24 mouse cellular contexts compared by ENCODE assay signal in the genomic region with DNA sequence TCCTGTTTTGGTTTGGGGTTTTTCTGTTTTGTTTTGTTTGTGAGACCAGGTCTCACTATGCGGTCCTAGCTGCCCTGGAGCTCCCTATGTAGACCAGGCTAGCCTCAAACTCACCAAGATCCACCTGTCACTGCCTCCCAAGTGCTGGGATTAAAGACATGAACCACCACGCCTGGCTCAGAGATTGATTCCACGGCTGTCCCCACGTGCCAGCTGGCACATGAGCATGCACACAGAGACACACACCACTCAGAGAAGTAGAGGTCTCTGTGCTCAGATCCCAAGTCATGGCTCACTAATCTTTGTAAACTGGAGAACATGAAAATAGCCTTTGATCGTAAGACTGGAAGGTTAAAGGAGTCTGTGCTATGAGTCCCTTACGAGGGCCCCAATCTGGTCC. TPM values are rescaled to one million over a fixed set of nuclear protein-coding genes. Genes with fewer than 3 reads are reported as not detected.
DNase-seq lines count a peak whose midpoint lies in the region; ATAC-seq lines count a peak whose summit lies in the region.
"Had no signal": no experiment of that assay in that cellular context is flagged by ENCODE, and none has a peak within 500 bp of the region (broad histone marks: within the 10 kb centered on the region; RNA-seq: fewer than 3 reads in every experiment).

No protein-coding gene starts in this region.

- ATAC-seq in heart, embryonic 11.5 days (replicated peaks; ENCODE audit: insufficient number of reproducible peaks, low FRiP score, low TSS enrichment): no peak
- ATAC-seq in heart, embryonic 13.5 days (ENCODE audit: extremely low read depth, insufficient number of reproducible peaks, low FRiP score, low TSS enrichment): no peak
- ATAC-seq: activated CD4-positive, CD25-positive, alpha-beta regulatory T cell, adult 4 months; CD4-positive, CD25-positive, alpha-beta regulatory T cell, adult 4 months; forebrain, embryonic 13.5 days; forebrain, embryonic 15.5 days; forebrain, postnatal 0 days; Patski had no signal

- H3K4me1 ChIP-seq in heart, embryonic 11.5 days (ENCODE audit: control insufficient read depth, insufficient read depth, low read length): peaks cover 42% of the 10 kb centered on the region
- peaks cover 47% of the 10 kb centered on the region for H3K4me1 ChIP-seq in heart, embryonic 13.5 days
- H3K4me1 ChIP-seq: forebrain, embryonic 15.5 days had no signal

- peak; percentile 2 for DNase-seq in adrenal gland, postnatal 14 days
- DNase-seq in adrenal gland, postnatal 36 days: no peak
- peak; percentile 89 for DNase-seq in heart, adult 11 months
- DNase-seq in heart, adult 9 months (ENCODE audit: low spot score in 2 of 2): no peak
- DNase-seq: adrenal gland, adult 8-10 months; adrenal gland, postnatal 25 days; B cell, adult 2 months; cerebellum, adult 11-12 months; cerebellum, adult 2 months; cerebellum, adult 9-10 months; cerebellum, postnatal 10 days; cerebellum, postnatal 25 days; forebrain, postnatal 0 days had no signal

- H3K9me3 ChIP-seq in heart, embryonic 11.5 days (replicated peaks; ENCODE audit: control insufficient read depth, low read length): no peaks in the 10 kb centered on the region
- H3K9me3 ChIP-seq in heart, embryonic 13.5 days: no peaks in the 10 kb centered on the region
- H3K9me3 ChIP-seq: embryonic facial prominence, embryonic 10.5 days; embryonic facial prominence, embryonic 12.5 days; forebrain, embryonic 13.5 days; forebrain, embryonic 15.5 days; G1E had no signal

- no peak overlapping the region for H3K4me3 ChIP-seq in heart, embryonic 11.5 days (ENCODE audit: low read depth, low read length)
- H3K4me3 ChIP-seq in heart, embryonic 13.5 days: no peak overlapping the region
- H3K4me3 ChIP-seq: embryonic facial prominence, embryonic 10.5 days; embryonic facial prominence, embryonic 12.5 days; forebrain, embryonic 13.5 days; forebrain, embryonic 15.5 days had no signal

- no peaks in the 10 kb centered on the region for H3K27me3 ChIP-seq in heart, embryonic 11.5 days (ENCODE audit: control insufficient read depth, insufficient read depth, low read length)
- no peaks in the 10 kb centered on the region for H3K27me3 ChIP-seq in heart, embryonic 13.5 days (replicated peaks)
- H3K27me3 ChIP-seq: embryonic facial prominence, embryonic 12.5 days; forebrain, embryonic 13.5 days; forebrain, embryonic 15.5 days; Patski had no signal

- no peak overlapping the region for H3K9ac ChIP-seq in heart, embryonic 11.5 days (ENCODE audit: low read depth, low read length)
- no peak overlapping the region for H3K9ac ChIP-seq in heart, embryonic 13.5 days
- H3K9ac ChIP-seq: embryonic facial prominence, embryonic 12.5 days; forebrain, embryonic 13.5 days; forebrain, embryonic 15.5 days; forebrain, postnatal 0 days had no signal

- no peaks in the 10 kb centered on the region for H3K36me3 ChIP-seq in heart, embryonic 11.5 days (ENCODE audit: control insufficient read depth, insufficient read depth, low read length)
- no peaks in the 10 kb centered on the region for H3K36me3 ChIP-seq in heart, embryonic 13.5 days
- H3K36me3 ChIP-seq: embryonic facial prominence, embryonic 10.5 days; embryonic facial prominence, embryonic 12.5 days; forebrain, embryonic 15.5 days; G1E had no signal

- no peak overlapping the region for H3K4me2 ChIP-seq in heart, embryonic 11.5 days
- H3K4me2 ChIP-seq in heart, embryonic 13.5 days: no peak overlapping the region
- H3K4me2 ChIP-seq: embryonic facial prominence, embryonic 12.5 days; forebrain, embryonic 13.5 days; forebrain, embryonic 15.5 days had no signal

- no peak overlapping the region for H3K27ac ChIP-seq in heart, embryonic 11.5 days (ENCODE audit: low read depth, low read length)
- H3K27ac ChIP-seq in heart, embryonic 13.5 days (replicated peaks): 0 out of 2 replicates have a peak overlapping the region, but pooled peaks have one; percentile 85
- H3K27ac ChIP-seq: embryonic facial prominence, embryonic 10.5 days; embryonic facial prominence, embryonic 12.5 days; forebrain, embryonic 13.5 days; forebrain, embryonic 15.5 days had no signal

- 92% methylated on average over 6 of the region's 6 CpGs for WGBS in heart, embryonic 11.5 days (ENCODE audit: insufficient replicate concordance)
- 83% methylated on average over 6 of the region's 6 CpGs for WGBS in heart, embryonic 13.5 days

RNA-seq across cellular contexts. Expression of a gene that starts 7.5 kb away (rescaled TPM):
- 4.1 and 5.4 TPM in 2 replicates for total RNA-seq in adrenal gland, postnatal 14 days (2021)
- total RNA-seq in adrenal gland, postnatal 36 days (2021): 1 to 10 TPM; 1.7 to 2.4 TPM
- polyA plus RNA-seq in heart, embryonic 11.5 days (2014; fragmentation: Nextera tagmentation; extraction: Ambion mirVana): 107 and 123 TPM in 2 replicates
- polyA plus RNA-seq in heart, embryonic 13.5 days (2015; fragmentation: Nextera tagmentation; extraction: Ambion mirVana): 145 and 160 TPM in 2 replicates
- polyA plus RNA-seq: activated CD4-positive, CD25-positive, alpha-beta regulatory T cell, adult 4 months; G1E had no signal

RNA-seq across cellular contexts. Expression of a gene that starts 16.3 kb away (rescaled TPM):
- total RNA-seq in adrenal gland, postnatal 14 days (2021): 1.7 and 2.8 TPM in 2 replicates
- total RNA-seq in adrenal gland, postnatal 36 days (2021): 1 to 10 TPM in 1 of 2 experiments, under 1 TPM in 1; 0.79 to 5.3 TPM
- not detected in 2 replicates for polyA plus RNA-seq in heart, embryonic 11.5 days (2014; fragmentation: Nextera tagmentation; extraction: Ambion mirVana)
- not detected in 2 replicates for polyA plus RNA-seq in heart, embryonic 13.5 days (2015; fragmentation: Nextera tagmentation; extraction: Ambion mirVana)
- total RNA-seq: forebrain, postnatal 0 days had no signal
- polyA plus RNA-seq: activated CD4-positive, CD25-positive, alpha-beta regulatory T cell, adult 4 months; CD4-positive, CD25-positive, alpha-beta regulatory T cell, adult 4 months; forebrain, embryonic 11.5 days; forebrain, embryonic 13.5 days; forebrain, embryonic 15.5 days; forebrain, postnatal 0 days; G1E had no signal

RNA-seq across cellular contexts. Expression of a gene that starts 22.1 kb away (rescaled TPM):
- total RNA-seq in adrenal gland, postnatal 14 days (2021): 85.6 and 101 TPM in 2 replicates
- 100 to 1,000 TPM in 1 of 2 experiments, 10 to 100 TPM in 1; 86.3 to 101 TPM for total RNA-seq in adrenal gland, postnatal 36 days (2021)
- polyA plus RNA-seq in heart, embryonic 11.5 days (2014; fragmentation: Nextera tagmentation; extraction: Ambion mirVana): 93.8 and 101 TPM in 2 replicates
- 82.3 and 88.2 TPM in 2 replicates for polyA plus RNA-seq in heart, embryonic 13.5 days (2015; fragmentation: Nextera tagmentation; extraction: Ambion mirVana)

RNA-seq across cellular contexts. Expression of a gene that starts 56.8 kb away (rescaled TPM):
- total RNA-seq in adrenal gland, postnatal 14 days (2021): not detected in 2 replicates
- total RNA-seq in adrenal gland, postnatal 36 days (2021): under 1 TPM; 0.26 to 0.40 TPM
- polyA plus RNA-seq in heart, embryonic 11.5 days (2014; fragmentation: Nextera tagmentation; extraction: Ambion mirVana): 0.52 and 0.99 TPM in 2 replicates
- polyA plus RNA-seq in heart, embryonic 13.5 days (2015; fragmentation: Nextera tagmentation; extraction: Ambion mirVana): 0.47 and 0.55 TPM in 2 replicates
- total RNA-seq: G1E had no signal
- polyA plus RNA-seq: activated CD4-positive, CD25-positive, alpha-beta regulatory T cell, adult 4 months; CD4-positive, CD25-positive, alpha-beta regulatory T cell, adult 4 months; G1E; Patski had no signal

Comparison
In these comparisons a context has a peak if more than half of its experiments do, and no peak if none do; other contexts are left out.
1. DNase-seq: peak in adrenal gland, postnatal 14 days (single experiment) and heart, adult 11 months (single experiment); none in adrenal gland, postnatal 36 days (0 of 2) and heart, adult 9 months (0 of 2).